Mouse (Mus musculus) brain, embryonic 18.5 days (tissue): ENCODE data around the gene S100a8.

ENCODE experiments used
- DNase-seq: peaks from one replicate; pipeline ENCODE4 v3.0.0-alpha.2; 2012; ENCODE audit warnings: low read depth, low spot score

S100a8 gene

DNA sequence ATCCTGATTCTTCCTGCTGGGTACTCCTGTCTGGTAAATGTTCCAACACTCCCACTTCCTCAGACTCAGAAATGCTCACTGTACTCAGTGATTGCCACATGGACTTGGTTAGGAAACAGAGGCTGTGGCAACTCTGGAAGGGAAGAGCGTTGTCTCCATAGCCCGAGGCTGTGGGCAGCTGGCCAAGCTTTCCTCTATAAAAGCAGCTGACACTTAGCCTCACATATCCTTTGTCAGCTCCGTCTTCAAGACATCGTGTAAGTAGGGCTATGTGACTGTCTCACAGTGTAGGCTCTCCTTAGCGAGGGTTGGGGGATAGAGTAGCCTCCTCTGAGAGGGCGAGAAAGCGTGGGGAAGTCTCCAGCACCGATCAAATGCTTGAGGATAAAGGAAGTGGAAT is at the start of gene S100a8:
TSS of gene S100a8 (plus strand) at position 133 of the 400 bp plus-strand sequence.
- DNase-seq = no peak

DNA sequence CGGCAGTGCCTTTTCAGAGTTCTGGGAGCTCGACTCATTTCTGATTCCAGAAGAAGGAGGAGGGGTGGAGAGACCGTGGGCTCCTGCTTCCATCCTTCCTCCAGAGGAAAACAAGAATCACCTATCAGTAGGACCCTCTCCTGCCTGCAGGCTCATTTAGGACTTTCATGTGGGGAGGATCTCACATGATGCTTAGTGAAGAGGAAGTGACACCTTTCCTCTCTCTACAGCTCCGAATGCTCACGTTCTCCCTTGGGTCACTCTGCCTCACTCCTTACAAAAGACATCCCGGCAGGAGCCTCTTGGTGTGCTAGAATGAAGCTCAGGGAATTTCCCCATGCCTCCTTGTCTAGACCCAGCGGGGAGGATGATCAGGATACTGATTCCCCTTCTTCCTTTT is 47.2 kb upstream of the S100a8 start:
- no peak for DNase-seq

DNA sequence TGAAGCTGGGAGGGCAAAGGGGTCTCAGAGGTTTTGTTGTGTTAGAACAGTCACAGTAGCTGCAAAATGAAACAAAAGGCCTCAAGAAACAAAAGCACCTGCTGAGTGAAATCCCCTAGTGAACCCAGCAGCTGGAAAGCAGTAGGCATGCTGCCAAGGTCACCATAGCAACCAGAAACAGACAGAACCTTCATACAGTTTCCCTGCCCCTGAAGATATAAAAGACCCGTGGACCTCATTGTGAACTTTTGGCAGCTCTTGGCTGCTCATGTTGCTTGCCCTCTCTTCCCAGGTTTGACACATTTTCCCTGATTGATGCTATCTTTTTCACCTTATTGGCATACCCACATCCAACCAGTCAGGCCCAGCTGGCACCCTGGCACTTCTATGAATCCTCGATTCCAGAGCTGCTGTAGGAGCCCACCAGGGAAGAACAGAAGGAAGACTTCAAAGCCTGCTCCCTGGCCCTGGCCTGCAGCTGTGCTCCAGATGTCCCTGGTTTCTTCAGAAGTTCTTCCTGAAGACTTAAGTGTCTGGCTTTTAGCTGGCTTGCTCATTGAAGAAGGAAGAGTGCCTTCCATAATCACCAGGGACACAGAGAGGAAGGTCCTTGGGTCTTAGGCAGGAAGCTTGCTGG is 45.2 kb upstream of the S100a8 start:
- peak; percentile 52 for DNase-seq

DNA sequence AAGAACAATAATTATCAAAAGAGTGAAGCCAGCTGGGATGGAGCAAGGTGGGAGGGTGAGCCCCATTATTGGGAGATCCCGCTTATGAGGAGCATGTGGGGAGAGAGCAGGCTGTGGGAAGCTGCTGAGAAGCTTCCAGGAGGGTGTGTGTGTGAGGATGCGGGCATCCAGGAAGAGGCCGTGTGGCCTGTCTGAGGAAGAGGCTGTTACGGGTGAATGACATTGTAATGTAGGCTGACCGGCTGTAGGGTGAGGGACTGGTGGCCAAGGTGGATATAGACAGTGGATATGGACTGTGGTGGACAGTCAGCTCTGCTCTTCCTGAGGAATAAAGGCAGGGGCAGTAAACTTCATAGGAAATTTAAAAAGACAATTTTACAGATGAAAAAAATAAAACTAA is 43.3 kb upstream of the S100a8 start:
- DNase-seq = no peak

DNA sequence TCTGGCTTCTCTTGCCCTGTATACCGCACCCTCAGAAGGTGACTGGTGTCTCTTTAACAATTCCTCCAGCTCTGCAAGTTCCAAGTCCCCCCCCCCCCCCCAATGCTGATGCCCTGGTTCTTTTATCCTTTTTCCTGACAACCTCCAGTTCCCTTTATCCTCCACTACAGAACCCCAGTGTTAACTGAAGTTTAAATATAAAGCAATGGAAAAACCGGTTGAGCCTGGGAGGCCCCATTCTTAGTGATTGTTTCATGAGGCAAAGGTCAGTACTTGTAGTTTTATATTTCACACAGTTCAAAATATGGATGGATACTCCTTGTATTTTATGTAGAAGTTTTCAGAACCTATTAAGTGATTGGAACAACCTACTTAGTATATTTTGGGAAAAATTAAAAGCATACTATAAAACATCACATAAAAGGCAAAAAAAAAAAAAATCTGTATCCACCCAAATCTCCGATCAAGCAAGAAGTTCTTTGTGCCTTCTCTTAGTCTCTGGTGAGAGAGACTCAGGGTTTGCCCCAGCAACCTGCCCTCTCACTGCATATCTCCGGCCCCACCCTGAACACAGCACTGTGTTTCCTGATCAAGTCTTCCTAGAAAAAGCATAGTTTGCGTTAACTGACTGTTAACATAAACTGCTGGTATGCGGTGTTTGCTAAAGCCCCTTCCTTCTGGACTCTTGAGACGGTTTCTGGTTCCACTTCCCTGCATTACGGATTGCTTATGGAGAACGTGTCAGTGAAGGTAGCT is 42.3 kb upstream of the S100a8 start:
- DNase-seq = no peak

DNA sequence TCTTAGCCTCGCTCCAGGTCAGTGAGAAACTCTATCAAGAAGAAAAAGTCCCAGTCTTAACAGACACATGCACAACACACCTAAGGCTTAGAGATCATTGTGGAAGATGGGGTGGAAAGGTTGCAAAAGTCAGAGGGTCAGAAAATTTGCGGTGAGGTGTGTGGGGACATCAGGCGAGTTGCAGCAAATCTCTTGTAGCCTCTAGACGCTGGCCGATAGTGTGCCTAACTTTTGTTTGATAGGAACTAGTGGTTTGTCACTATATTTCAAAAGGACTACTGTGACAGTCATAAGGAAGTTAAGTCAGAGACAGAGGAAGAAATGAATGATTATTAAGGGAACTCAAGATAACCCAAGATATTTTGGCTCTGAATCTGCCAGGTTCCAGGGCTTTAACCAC is 41.4 kb upstream of the S100a8 start:
- DNase-seq = no peak

DNA sequence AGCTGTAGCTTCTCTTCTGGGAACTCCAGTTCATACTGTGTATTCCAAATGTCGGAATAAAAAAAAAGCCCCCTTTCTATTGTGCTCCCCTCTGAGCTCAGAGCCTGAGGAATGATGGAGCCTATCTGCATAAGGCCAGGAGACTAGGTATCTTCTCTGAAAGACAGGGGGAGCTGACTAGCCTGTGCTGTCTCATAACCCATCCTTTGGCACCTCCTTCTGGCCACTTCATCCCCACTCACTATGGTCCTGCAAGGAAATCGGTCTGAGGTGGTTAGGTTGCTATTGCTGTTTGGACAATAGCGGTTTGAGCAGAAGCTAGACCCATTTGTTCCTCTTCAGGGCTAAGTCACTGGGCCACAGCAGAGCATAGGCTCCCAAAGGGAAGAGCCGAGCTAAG is 41.0 kb upstream of the S100a8 start:
- DNase-seq = no peak

DNA sequence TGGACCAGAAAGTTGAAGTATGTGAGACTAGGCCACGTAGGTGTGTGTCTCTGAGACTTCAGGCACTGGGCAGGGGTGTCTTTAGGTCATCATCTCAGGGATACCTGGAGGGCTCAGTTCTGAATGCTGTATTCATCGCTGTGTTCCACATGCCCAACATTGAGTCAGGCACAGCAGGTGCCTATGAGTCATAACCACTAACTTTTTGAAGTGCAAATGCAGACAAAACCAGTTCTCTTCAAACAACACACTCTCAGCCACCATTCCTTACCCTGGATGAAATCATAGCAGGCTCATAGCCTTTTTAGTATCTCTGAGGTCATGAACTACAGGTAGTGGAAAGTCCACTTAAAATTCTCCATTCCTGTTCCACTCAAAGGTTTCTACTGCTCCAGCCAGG is 39.5 kb upstream of the S100a8 start:
- no peak for DNase-seq

DNA sequence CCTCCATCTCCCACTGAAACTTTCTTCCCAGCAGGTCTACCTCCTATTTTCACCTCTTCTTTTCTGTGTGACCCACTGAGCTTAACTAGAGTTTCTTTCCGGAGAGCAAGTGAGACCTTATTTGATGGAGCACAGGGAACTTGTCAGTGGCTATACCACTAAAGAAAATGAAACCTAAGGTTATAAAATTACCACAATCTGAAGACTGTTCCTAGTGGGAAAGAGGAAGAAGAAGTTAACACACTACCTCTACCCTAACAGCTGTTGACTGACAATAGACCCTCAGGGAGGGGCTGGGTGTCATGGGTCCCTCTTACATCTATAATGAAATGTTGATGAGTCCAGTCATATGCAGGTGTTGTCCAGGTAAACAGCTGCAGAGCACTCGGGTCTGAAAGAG is 36.8 kb upstream of the S100a8 start:
- DNase-seq = no peak

DNA sequence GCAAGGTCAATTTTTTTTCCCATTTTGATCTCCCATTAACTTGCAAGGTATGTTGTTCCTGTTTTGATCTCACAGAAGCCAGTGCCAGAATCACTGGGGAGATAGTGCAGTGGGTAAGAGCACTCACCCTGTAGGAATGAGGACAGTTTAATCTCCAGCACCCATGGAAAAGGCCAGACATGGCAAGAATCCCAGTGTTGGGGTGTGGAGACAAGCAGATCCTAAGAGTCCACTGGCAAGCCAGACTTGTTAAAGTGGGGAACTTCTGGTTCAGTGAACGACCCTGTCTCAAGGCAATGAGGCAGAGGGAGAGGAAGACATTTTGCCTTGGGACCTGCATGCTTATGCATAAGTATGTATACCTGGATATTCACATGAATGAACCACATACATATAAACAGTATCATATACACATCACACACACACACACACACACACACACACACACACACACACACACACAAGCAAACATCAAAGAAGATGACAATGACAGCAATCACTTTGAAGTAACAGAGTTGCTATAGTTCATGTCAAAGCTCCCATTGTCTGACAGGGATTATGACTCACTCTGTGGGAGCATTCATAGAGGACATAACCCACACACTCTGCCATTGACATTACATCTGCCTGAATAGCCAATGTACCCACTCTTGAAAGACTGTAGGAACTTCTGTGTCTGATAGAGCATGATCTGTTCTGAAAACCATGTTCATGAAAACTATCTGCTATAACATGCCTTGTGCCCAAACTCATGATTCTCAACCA is 30.1 kb upstream of the S100a8 start:
- DNase-seq = no peak

DNA sequence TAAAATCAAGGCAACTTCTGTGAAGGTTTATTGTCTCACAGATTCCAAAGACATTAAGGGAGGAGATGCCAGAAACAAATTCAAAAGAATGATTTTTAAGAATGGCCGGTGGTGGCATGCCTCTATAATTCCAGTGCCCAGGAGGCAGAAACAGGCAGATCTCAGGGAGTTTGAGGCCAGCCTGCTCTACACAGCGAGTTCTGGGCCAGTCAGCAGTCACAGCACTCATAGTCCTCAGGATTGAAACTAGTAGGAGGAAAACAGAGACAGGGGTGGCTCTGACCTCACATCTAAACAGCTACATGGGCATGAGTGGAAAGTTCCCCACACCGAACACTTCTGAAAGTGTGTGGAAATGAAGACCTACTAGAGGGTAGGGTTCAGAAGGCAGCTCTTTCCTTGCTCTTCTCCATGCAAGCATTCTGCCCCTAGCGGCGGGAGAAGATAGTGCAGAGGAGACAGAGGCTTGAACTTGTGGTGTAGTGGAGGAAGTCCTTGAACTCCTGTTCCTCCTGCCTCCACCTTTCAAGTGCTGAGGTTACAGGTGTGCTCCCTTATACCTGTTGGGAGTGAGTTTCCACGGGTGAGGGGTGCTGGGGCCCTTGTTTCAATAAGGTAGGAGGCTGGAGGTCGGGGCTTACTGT is 29.1 kb upstream of the S100a8 start:
- DNase-seq = no peak

DNA sequence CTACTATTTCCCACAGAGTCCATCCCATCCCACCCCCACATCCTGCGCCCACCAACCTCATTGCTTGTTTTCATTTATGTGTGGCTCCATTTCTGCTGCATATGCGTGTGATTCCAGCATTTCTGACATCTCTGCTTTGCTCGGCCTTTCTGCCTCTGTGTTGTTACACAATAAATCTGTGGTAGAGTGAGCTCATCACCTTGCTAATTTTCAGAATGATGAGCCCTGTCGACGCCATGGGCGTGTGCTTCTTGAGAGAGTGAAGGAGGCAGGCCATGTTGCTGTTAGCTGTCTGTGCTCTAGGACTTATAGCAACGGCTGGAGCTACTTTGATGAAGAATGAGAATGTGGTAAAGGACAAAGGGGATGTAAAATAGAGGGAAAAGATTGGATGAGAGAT is 27.8 kb upstream of the S100a8 start:
- no peak for DNase-seq

DNA sequence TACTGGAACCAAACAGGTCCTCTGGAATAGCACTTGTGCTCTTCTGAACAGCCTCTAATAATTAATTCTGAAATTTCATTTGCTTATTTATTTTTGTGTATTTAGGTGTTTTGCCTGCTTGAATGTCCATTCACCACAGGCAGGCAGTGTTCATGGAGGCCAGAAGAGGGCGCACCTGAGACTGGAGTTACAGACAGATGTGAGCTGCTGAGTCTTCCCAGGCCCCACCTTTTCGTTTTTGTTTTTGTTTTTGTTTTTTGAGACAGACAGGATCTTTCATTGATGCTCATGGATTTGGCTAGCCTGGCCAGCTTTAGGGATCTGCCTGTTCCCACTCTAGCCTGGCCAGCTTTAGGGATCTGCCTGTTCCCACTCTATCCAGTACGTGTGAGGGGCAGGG is 24.6 kb upstream of the S100a8 start:
- DNase-seq = no peak

DNA sequence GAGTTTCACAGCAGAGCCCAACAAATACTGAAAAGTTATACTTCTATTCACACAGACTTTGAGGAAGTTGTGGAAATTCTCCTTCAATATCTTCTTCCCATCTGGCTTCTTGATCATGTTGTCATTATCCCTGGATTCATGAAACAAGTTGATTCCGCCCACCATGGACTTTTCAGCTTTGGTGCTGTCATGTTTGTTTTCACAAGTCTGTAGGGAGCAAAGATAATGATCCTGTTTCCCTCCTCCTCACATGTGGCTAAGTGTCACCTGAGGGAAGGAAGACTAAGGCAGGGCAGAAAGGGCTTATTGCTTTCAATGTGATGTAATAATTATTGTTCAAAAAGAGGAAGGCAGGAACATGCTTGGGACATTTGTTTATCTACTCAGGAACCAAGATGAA is 21.5 kb upstream of the S100a8 start:
- DNase-seq = no peak

DNA sequence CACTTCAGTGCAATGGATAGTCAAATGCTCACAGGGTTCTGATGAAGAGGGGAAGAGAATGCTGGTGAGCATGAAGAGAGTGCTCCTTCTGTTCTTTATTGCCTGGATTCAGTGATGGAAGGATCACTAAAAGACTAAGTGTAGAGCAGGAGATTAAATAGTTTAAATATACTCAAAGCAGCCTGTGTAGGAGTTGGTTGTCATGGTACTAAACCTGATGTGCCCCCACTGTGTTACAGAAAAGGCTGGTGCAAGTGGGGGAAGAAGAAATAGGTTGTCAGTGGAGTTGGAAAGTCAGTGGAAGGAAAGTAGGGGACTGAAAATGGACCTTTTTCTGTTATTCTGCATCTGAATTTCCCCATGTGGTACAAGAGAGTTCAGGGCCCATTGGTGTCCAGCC is 19.8 kb upstream of the S100a8 start:
- no peak for DNase-seq

DNA sequence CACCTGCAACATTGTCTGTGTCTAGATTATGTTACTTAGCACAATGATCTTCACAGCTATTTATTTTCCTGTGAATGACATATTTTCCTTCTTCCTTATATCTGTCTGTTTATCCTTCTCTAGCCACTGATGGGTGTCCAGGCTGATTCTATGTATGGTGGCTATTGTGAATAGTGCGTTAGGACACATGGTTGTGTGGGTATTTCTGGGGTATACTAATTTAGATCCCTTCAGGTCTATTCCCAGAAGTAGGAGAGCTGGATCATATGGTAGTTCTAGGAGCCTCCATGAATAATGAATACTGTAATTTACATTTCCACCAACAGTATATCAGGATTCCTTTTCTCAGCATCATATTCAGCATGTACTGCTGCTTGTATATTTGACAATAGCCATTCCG is 18.9 kb upstream of the S100a8 start:
- no peak for DNase-seq

DNA sequence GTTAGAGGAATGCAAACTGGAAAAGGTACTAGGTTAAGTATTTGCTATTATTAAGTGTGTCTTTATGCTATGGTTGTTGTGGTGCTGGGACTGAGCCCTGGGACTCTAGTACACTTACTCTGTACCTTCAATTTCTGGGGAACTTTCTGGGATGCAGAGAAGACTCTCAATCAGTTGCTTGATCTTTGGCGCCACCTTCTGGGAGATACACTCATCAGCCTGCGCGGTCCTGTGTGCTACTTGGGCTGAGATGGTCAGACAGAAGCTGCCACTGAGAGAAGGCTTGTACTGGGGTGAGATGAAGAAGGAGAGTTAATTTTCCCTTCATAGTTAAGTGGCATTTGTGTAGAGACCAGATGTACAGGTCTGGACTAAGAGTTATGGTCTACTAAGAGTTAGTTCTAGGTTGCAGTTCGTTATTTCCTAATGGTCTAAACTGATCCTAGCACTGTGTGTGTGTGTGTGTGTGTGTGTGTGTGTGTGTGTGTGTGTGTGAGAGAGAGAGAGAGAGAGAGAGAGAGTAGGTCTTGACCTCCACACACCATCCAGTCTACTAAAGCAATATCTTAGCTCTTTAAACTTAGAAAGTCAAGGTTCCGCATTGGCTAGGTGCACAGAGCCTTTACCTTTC is 15.8 kb upstream of the S100a8 start:
- DNase-seq = peak; percentile 45

DNA sequence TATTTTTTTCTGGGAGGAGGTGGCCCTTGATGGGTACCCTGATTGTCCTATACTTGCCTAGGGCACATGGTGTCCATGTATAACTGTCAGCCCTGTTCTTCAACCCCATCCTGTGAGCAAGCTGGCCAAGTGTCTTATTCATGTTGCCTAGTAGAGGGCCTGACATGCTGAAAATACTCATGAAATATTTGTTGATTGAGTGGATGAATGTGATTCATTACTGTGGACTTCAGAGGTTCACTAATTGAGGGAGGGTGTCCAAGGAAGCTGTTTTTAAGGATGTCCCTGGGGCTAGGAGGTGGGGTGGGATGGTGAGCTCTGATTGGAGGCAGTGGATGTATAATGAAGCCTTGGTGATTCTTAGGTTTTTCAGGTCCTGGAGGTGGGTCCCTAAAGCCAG is 15.1 kb upstream of the S100a8 start, which contains the start of gene S100a7a:
TSS of gene S100a7a (plus strand) at position 301 of the 400 bp plus-strand sequence.
- no peak for DNase-seq

DNA sequence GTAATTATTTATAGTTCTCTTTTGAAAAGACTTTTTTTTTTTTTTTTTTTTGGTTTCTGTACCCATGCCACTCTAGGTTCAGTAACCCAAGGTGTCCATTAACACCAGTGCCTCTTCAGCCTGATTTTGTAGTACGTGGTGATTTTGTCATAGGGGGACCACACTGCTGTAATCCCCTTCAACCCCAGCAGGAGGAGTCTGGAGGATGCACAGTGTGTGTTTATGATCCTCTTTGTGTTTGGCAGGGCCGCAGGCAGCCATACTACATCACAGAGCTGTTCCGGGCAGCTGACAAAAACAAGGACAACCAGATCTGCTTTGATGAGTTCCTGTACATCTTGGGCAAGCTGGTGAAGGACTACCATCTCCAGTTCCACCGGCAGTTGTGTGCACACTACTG is 11.4 kb upstream of the S100a8 start:
- DNase-seq = no peak

DNA sequence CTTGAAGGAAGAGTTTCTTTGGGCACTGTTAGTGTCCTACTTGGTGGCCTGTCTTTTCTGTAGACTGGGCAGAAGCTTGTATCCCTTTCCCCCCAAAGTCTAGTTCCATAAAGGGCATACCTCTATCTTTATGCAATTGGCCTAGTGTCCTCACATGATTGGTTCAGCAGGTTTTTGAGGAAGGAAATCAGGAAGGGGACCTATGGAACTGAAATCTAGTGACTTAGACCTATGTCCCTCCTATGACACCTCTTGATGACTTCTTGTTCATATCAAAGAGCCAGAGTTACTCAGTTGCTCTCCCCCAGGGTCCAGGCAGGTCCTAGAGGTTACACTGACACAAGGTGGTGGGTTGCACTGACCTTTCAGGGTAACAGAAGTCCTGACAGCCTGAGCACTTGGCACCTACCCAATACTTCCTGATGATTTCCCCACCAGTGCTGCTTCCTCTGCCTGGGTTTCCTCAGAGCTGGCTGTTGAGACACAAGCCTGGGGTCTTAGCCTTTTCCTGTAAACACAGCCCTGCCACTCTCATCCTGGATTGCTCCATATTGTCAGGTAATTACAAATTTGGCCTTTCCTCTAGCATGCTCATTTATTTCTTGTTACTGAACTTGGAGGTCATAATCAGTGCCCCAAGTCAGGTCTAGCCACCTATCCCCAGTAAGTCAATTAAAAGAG is 9.3 kb upstream of the S100a8 start:
- DNase-seq = no peak

DNA sequence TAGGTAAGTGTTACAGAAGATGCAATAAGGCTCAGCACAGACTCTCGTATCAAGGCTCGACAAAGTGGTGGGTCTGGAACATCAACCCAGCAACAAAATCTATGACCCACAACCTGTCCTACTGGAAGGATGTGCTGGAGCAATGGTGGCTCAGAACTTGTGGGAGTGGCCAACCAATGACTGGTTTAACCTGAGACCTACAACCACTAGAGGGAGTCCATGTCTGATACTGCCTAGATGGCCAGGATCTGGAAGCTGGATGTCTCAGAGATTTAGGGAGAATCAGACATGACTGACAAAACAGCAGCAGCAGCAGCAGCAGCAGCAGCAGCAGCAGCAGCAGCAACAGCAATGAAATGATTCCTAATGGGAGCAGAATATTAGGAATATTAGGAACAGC is 4.6 kb upstream of the S100a8 start:
- DNase-seq = no peak
